Mouse (Mus musculus): ENCODE measurements around the gene Gm9945. TPM values are rescaled to one million over a fixed set of nuclear protein-coding genes. Genes with fewer than 3 reads are reported as not detected.

Gene Gm9945
- polyA plus RNA-seq, 1 experiment from 2014 or later = not detected

DNA sequence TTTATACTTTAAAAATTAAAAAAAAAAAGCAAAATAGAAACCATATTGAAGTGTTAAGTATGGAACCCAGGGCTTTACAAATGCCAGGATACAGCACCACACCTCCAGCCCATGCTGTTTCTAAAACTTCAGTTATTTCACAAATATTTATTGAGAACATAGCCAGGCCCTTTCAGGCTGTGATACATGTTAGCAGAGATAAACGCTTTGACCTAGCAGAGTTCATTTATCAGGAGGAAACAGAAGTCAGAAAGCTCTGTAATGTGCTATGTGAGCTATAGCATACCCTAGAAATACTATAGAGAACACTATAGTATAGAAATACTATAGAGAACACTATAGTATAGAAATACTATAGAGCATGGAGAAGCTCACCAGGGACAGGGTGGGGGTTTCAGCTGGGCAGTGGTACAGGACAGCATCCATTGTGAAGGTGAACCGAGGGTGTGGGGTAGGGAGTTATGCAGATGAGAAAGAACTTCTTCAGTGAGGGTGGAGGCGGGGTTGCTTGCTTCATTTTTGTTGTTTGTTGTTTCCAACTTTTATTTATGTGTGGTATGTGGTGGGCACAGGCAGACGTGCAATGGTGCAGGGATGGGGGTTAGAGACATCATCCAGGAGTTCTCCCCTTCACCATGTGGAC is 1.2 kb downstream of the Gm9945 start:
- Histone ChIP-seq H3K27me3 (peaks cover 54% of the 10 kb centered on the region), H3K4me1 (peaks cover 19% of the 10 kb centered on the region), H3K9ac (no peak overlapping the region), H3K36me3 (no peaks in the 10 kb centered on the region), H3K4me3 (replicated peaks) (no peak overlapping the region), H3K27ac (replicated peaks) (no peak overlapping the region), H3K9me3 (replicated peaks) (no peaks in the 10 kb centered on the region), H3K4me2 (replicated peaks) (no peak overlapping the region)
- whole genome bisulfite sequencing = 76% methylated on average over 4 of the region's 4 CpGs
- ATAC-seq (ENCODE audit: insufficient number of reproducible peaks, low FRiP score, low TSS enrichment, low read depth) = no peak

GRCm38 (mm10) chr11:53483159-53483891 is 3.4 kb downstream of the Gm9945 start:
- no peaks in the 10 kb centered on the region for H3K36me3 ChIP-seq
- H3K27me3 ChIP-seq = peaks cover 42% of the 10 kb centered on the region
- no peak overlapping the region for H3K27ac ChIP-seq (replicated peaks)
- WGBS = 65% methylated on average over 9 of the region's 9 CpGs
- H3K4me2 ChIP-seq (replicated peaks) = no peak overlapping the region
- no peak overlapping the region for H3K9ac ChIP-seq
- no peak overlapping the region for H3K4me3 ChIP-seq (replicated peaks)
- peaks cover 26% of the 10 kb centered on the region for H3K4me1 ChIP-seq
- no peak for ATAC-seq (ENCODE audit: insufficient number of reproducible peaks, low FRiP score, low TSS enrichment, low read depth)
- H3K9me3 ChIP-seq (replicated peaks) = no peaks in the 10 kb centered on the region

- no peak overlapping the region for H3K27ac ChIP-seq (replicated peaks)
- H3K36me3 ChIP-seq = no peaks in the 10 kb centered on the region
- no peak overlapping the region for H3K4me3 ChIP-seq (replicated peaks)
- no peak overlapping the region for H3K4me2 ChIP-seq (replicated peaks)
- H3K27me3 ChIP-seq = peaks cover 18% of the 10 kb centered on the region
- H3K9me3 ChIP-seq (replicated peaks) = no peaks in the 10 kb centered on the region
- 39% methylated on average over 3 of the region's 3 CpGs for WGBS
- no peak overlapping the region for H3K9ac ChIP-seq
- no peak for ATAC-seq (ENCODE audit: insufficient number of reproducible peaks, low FRiP score, low TSS enrichment, low read depth)
- H3K4me1 ChIP-seq = peaks cover 8% of the 10 kb centered on the region
These were observed 5.8 kb downstream of the Gm9945 start for GRCm38 (mm10) chr11:53485719-53486118.

DNA sequence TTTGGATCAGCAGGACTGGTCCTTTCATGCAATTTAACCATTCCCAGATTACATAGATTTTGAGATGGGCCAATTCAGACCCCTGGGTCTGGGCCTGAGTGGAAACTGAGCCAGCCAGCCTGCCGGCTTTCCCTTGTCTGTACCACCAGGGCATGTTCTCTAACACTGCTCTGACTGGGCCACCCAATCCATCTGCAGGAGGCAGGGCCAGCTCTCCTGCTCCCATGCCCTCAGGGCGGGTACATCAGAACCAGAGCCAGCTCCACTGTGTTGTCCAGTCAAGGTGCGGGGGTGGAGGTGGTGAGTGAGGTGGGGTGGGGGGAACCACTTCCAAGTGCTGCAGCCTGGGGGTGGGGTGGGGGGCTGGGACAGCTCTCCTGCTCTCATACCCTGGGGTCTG is 6.4 kb downstream of the Gm9945 start:
- no peaks in the 10 kb centered on the region for H3K36me3 ChIP-seq
- 54% methylated on average over 3 of the region's 3 CpGs for WGBS
- no peak overlapping the region for H3K9ac ChIP-seq
- H3K9me3 ChIP-seq (replicated peaks) = no peaks in the 10 kb centered on the region
- peak; percentile 48; the same call in 1 of the 2 replicates for ATAC-seq (ENCODE audit: insufficient number of reproducible peaks, low FRiP score, low TSS enrichment, low read depth)
- H3K27me3 ChIP-seq = peaks cover 13% of the 10 kb centered on the region
- H3K4me3 ChIP-seq (replicated peaks) = no peak overlapping the region
- H3K4me2 ChIP-seq (replicated peaks) = no peak overlapping the region
- H3K27ac ChIP-seq (replicated peaks) = no peak overlapping the region
- H3K4me1 ChIP-seq = peaks cover 8% of the 10 kb centered on the region

DNA sequence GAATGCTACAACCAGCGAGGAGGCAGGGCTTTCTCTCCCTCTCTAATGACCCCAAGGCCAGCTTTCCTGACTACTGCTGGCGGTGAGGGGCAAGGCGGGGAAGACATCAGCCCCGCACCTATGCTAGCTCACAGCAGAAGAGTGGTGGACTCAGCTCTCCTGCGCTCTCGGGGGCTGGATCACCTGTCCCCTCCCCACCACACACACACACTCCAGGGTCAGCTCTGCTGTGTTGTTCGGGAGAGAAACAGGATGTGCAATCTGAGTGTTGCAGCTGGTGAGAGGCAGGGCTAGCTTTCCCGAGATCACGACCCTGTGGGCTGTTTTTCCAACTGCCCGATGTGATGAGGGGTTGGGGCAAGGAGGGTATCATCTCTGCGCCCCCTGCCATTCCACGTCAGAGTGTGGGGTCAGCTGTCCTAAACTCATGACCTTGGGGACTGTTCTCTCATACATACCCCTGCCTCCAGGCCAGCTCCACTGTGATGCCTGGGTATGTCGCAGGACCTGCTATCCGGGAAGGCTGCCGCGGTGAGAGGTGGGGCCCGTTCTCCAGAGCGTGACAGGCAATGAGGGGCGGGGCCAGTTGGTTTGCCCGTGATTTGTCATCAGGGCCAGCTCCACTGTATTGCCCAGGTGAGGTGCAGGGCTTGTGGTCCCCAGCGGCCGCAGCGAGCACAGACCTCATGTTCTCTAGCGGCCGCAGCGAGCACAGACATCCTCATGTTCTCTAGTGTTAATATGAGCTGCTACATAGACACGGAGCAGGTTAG is 7.0 kb downstream of the Gm9945 start:
- H3K4me1 ChIP-seq = peaks cover 8% of the 10 kb centered on the region
- peak overlapping the region; percentile 21 for H3K4me3 ChIP-seq (replicated peaks)
- H3K27ac ChIP-seq (replicated peaks) = no peak overlapping the region
- peak; percentile 35; the same call in 1 of the 2 replicates for ATAC-seq (ENCODE audit: insufficient number of reproducible peaks, low FRiP score, low TSS enrichment, low read depth)
- no peaks in the 10 kb centered on the region for H3K36me3 ChIP-seq
- no peak overlapping the region for H3K9ac ChIP-seq
- peaks cover 7% of the 10 kb centered on the region for H3K27me3 ChIP-seq
- 10% methylated on average over 27 of the region's 27 CpGs for WGBS
- H3K4me2 ChIP-seq (replicated peaks) = peak overlapping the region; percentile 45
- H3K9me3 ChIP-seq (replicated peaks) = no peaks in the 10 kb centered on the region

- WGBS = 92% methylated on average over 5 of the region's 5 CpGs
- no peaks in the 10 kb centered on the region for H3K9me3 ChIP-seq (replicated peaks)
- no peak overlapping the region for H3K9ac ChIP-seq
- H3K27me3 ChIP-seq = peaks cover 6% of the 10 kb centered on the region
- H3K4me3 ChIP-seq (replicated peaks) = no peak overlapping the region
- no peaks in the 10 kb centered on the region for H3K36me3 ChIP-seq
- ATAC-seq (ENCODE audit: insufficient number of reproducible peaks, low FRiP score, low TSS enrichment, low read depth) = no peak
- no peak overlapping the region for H3K4me2 ChIP-seq (replicated peaks)
- H3K27ac ChIP-seq (replicated peaks) = no peak overlapping the region
- peaks cover 8% of the 10 kb centered on the region for H3K4me1 ChIP-seq
These were observed 9.0 kb downstream of the Gm9945 start for GRCm38 (mm10) chr11:53489007-53489406.

GRCm38 (mm10) chr11:53489421-53489820 is 9.5 kb downstream of the Gm9945 start:
- no peak for ATAC-seq (ENCODE audit: insufficient number of reproducible peaks, low FRiP score, low TSS enrichment, low read depth)
- Histone ChIP-seq H3K4me1 (peaks cover 8% of the 10 kb centered on the region), H3K4me2 (replicated peaks) (no peak overlapping the region), H3K27ac (replicated peaks) (no peak overlapping the region), H3K27me3 (peaks cover 6% of the 10 kb centered on the region), H3K9ac (no peak overlapping the region), H3K4me3 (replicated peaks) (no peak overlapping the region), H3K36me3 (no peaks in the 10 kb centered on the region), H3K9me3 (replicated peaks) (no peaks in the 10 kb centered on the region)
- 64% methylated on average over 9 of the region's 9 CpGs for WGBS

- no peak for ATAC-seq (ENCODE audit: insufficient number of reproducible peaks, low FRiP score, low TSS enrichment, low read depth)
- H3K4me2 ChIP-seq (replicated peaks) = no peak overlapping the region
- peaks cover 6% of the 10 kb centered on the region for H3K27me3 ChIP-seq
- peaks cover 5% of the 10 kb centered on the region for H3K4me1 ChIP-seq
- no peak overlapping the region for H3K27ac ChIP-seq (replicated peaks)
- H3K9me3 ChIP-seq (replicated peaks) = no peaks in the 10 kb centered on the region
- H3K36me3 ChIP-seq = no peaks in the 10 kb centered on the region
- no peak overlapping the region for H3K9ac ChIP-seq
- H3K4me3 ChIP-seq (replicated peaks) = no peak overlapping the region
- 19% methylated on average over 8 of the region's 8 CpGs for WGBS
These were observed 12.0 kb downstream of the Gm9945 start for GRCm38 (mm10) chr11:53491954-53492401.

DNA sequence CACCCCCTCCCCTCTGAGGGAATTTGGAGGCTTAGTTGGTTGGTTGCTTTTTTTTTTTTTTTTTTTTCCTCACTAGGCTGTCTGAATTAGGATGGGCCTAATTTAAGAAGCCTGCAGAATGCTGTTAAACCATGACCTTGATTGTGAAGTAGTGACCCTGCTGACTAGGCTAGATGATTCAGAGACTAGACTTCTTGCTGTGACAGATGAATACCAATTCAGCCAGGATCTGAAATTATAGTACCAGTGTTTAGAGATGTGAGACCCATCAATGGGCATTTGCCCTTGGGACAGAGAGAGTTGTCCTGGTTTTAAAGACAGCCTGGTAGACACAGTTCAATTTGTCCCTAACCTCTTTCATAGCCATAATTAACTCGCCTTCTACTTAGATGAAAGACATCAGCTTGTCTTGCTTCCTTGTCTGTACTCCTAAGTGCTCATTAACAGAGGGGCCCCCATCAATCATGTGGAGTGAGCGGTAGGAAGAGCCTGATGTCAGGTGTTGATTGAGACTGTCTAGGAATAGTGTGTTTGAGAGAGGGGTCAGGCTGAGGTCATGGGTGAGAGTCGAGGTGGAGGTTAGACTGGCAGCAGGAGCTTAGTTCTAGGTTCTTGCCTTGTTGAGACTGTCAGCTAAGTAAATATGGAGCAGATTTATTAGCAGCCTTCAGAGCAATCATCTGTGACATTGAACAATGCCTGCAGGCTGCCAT is 13.4 kb downstream of the Gm9945 start:
- Histone ChIP-seq H3K27me3 (no peaks in the 10 kb centered on the region), H3K36me3 (no peaks in the 10 kb centered on the region), H3K9me3 (replicated peaks) (no peaks in the 10 kb centered on the region), H3K27ac (replicated peaks) (no peak overlapping the region), H3K9ac (no peak overlapping the region), H3K4me2 (replicated peaks) (no peak overlapping the region), H3K4me3 (replicated peaks) (no peak overlapping the region), H3K4me1 (no peaks in the 10 kb centered on the region)
- no peak for ATAC-seq (ENCODE audit: insufficient number of reproducible peaks, low FRiP score, low TSS enrichment, low read depth)
- WGBS = 34% methylated on average over 3 of the region's 3 CpGs

- Histone ChIP-seq H3K9me3 (replicated peaks) (no peaks in the 10 kb centered on the region), H3K9ac (no peak overlapping the region), H3K27ac (replicated peaks) (no peak overlapping the region; the same call in 1 of the 2 replicates), H3K4me3 (replicated peaks) (no peak overlapping the region), H3K36me3 (no peaks in the 10 kb centered on the region), H3K27me3 (no peaks in the 10 kb centered on the region), H3K4me2 (replicated peaks) (no peak overlapping the region), H3K4me1 (peaks cover 1% of the 10 kb centered on the region; the same call in 1 of the 2 replicates)
- ATAC-seq (ENCODE audit: insufficient number of reproducible peaks, low FRiP score, low TSS enrichment, low read depth) = no peak
- WGBS = 31% methylated on average over 6 of the region's 6 CpGs
These were observed 15.5 kb downstream of the Gm9945 start for GRCm38 (mm10) chr11:53495417-53495816.

DNA sequence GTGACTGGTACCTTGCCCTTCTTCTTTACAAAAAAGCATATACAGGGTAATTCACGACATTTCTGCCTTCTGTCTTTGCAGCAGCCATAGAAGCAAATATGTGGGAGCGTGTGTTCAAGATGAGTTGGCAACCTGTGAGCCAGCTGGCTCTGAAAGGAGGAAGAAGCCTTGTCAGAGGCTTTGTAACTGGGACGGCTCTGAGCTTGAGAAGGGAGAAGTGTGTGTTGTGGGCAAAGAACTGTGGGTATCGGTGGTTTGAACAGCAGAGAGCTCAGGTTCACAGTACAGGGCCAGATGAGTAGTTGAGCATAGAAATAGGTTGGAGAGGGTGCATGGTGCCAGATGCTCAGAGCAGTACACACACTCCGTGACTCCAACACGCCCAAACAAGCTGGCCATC is 17.0 kb downstream of the Gm9945 start:
- no peak overlapping the region for H3K4me3 ChIP-seq (replicated peaks)
- no peak overlapping the region for H3K27ac ChIP-seq (replicated peaks)
- peak; percentile 15; the same call in 1 of the 2 replicates for ATAC-seq (ENCODE audit: insufficient number of reproducible peaks, low FRiP score, low TSS enrichment, low read depth)
- H3K36me3 ChIP-seq = no peaks in the 10 kb centered on the region
- peaks cover 8% of the 10 kb centered on the region for H3K4me1 ChIP-seq
- H3K9ac ChIP-seq = no peak overlapping the region
- no peak overlapping the region for H3K4me2 ChIP-seq (replicated peaks)
- WGBS = 66% methylated on average over 6 of the region's 6 CpGs
- no peaks in the 10 kb centered on the region for H3K9me3 ChIP-seq (replicated peaks)
- H3K27me3 ChIP-seq = no peaks in the 10 kb centered on the region

Data from embryonic facial prominence, embryonic 15.5 days (tissue).